Mouse (Mus musculus) c-Kit-positive CD71-positive TER-119-positive erythroid progenitor cells, embryonic 14.5 days (primary cell): ENCODE data around the gene Fsd1.

Experiments
- DNase-seq: peaks from one replicate; pipeline ENCODE4 v3.0.0-alpha.2; 2013; ENCODE audit warnings: low spot score

Gene Fsd1

GRCm38 (mm10) chr17:56009962-56010240 lies 23.6 kb downstream of the Fsd1 start:
- no peak for DNase-seq

GRCm38 (mm10) chr17:56010255-56010654 lies 23.9 kb downstream of the Fsd1 start:
- no peak for DNase-seq

GRCm38 (mm10) chr17:56010681-56011080 lies 24.4 kb downstream of the Fsd1 start:
- DNase-seq: peak; percentile 70

DNA sequence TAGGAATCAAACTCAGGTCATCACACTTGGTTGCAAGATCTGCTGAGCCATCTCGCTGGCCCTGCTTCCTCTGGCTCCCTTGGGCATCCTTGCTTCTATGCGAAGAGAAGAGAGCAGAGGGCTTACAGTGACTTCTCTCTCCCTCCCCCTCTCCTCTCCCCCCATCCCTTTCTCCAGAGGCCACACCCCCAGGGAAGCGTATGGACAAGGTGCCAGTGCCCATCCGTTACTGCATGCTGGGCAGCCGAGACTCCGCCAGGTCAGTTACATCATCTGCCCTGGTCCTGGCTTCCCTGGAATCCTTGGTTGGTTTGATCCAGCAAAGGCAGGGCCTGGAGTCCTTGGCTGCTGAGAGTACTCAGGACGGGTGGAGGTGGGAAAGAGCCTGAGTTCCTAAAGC lies 25.1 kb downstream of the Fsd1 start:
- DNase-seq: no peak

- DNase-seq: no peak
Observed at GRCm38 (mm10) chr17:56015293-56015692, 29.0 kb downstream of the Fsd1 start.

GRCm38 (mm10) chr17:56016382-56016781 lies 30.1 kb downstream of the Fsd1 start:
- no peak for DNase-seq

GRCm38 (mm10) chr17:56016793-56017785 lies 30.8 kb downstream of the Fsd1 start:
- no peak for DNase-seq

DNA sequence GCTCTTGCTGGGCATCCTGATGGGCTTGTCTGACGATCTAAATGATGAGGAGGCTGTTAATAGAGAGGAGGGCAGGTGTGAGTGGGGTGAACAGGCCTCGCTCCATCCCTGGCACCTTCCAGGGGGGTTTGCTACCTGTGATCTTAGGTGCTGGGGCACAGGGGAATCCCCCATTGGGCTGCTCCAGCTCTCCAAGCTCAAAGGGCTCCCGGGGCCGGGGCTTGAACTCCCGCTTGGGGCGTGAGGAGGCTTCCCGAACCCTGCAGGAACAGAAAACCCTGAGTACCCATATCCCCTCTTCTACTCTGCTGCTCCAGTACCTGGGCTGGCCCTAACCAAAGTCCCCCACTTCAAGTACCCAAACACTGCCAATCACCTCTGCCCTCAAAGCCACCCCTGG lies 31.5 kb downstream of the Fsd1 start:
- DNase-seq: no peak

- no peak for DNase-seq
Observed at GRCm38 (mm10) chr17:56018347-56019131, 32.2 kb downstream of the Fsd1 start.

GRCm38 (mm10) chr17:56020400-56021084 lies 34.2 kb downstream of the Fsd1 start:
- no peak for DNase-seq

GRCm38 (mm10) chr17:56021161-56021910 lies 35.0 kb downstream of the Fsd1 start:
- no peak for DNase-seq

DNA sequence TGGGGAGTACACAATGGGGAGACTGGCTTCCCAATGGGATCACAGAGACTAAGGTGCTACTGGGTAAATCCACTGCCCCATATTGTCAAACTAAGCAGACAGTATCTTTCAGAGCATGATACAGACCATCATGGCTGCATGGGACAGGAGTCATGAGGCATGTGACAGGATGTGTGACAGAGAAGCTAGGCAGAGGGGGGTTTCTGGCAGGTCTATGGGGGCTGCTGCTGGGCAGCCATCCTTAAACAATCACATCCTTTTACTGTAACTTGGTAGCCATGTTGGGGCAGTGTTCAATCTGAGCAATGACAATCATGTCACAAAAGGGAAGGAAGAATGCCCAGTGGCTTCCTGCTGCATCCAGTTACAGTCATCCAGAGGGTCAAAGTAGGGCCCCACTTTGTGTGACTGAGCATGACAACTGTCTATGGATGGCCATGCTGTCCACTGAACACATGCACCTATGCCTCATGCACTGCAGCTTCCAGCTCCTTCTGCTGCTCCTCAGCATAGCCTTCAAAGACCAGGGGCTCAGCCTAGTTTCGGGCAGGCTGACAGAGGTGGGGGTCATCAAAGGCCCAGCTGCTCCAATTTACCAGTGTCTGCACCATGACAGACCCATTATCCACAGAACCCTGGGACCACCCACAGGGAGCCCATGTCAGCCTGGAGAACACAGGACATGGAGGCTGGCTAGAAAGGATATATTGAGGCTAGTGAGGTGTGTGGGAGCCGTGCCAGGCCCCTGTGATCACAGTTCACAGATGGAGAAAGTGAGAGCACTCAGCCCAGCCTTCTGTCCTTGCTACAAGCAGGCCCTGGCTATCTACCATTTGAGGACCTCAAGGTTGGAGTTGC lies 36.1 kb downstream of the Fsd1 start:
- no peak for DNase-seq

GRCm38 (mm10) chr17:56022989-56023290 lies 36.6 kb downstream of the Fsd1 start:
- DNase-seq: no peak

DNA sequence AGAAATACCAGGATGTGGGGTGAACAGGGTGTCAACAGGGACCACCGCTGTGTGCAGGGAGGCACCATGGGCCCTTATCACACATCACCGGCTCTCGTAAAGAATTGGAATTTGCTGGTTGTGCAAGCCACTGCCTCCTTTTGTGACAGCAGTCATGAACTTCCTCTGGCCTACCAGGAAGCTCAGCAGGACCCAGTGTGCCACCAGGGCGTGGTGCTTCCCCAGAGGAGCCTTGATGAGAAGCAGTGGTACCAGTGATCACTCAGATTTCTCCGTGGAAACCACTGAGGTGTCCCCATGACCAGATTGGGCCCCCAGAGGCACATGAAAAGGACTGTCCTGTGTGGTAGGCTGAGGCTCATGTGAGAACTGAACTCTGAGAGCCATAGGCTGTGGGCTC lies 37.1 kb downstream of the Fsd1 start:
- no peak for DNase-seq

- no peak for DNase-seq
Observed at GRCm38 (mm10) chr17:56024476-56024875, 38.2 kb downstream of the Fsd1 start.

GRCm38 (mm10) chr17:56024931-56025330 lies 38.6 kb downstream of the Fsd1 start:
- DNase-seq: no peak

- no peak for DNase-seq
Observed at GRCm38 (mm10) chr17:56026303-56026702, 40.0 kb downstream of the Fsd1 start.

DNA sequence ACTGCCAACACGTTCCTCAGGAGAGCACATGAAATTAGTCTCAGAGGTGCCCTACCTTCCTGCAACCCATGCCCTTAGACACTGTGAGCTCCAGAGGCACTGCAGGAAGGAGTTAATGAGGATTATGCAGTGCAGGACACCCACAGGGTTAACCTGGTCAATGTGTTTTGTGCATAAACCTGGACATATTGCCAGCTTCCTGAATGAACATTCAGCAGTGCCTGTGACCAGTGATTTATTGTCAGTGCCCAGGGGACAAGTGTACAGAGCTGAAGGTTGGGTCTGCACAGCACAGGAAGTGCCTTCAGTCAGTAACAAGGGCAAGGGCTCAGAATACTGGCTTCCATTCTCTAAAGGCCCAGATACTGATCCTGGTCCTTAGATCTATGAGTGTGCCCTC lies 40.6 kb downstream of the Fsd1 start:
- no peak for DNase-seq

DNA sequence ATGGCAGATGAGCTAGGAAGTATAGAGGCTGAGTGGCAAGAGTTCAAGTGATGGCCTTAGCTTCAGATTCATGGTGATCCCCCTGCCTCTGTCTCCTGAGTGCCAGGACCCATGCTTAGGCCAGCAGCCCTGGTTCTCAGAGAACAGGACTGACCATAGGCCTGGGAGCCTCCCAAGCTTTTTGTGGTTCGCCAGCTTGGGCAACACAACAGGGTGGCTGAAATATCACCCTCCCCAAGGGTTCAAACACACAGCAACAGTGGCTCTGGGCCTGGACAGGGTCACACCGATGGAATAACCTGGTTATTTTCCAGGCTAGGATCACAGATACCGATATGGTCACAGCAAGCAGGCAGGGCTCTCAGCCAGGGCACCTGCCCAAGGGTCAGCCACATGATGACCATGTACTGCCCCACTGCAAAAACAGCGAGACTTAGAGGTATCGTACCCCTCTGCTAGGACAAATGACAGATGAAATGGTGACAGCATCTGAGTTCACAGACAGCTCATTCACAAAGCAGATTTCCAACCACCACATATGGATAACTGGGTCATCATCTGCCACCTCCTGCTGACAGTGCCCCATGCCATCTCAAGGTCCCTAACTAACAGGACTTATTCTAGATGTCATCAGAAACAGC lies 41.6 kb downstream of the Fsd1 start:
- DNase-seq: no peak

DNA sequence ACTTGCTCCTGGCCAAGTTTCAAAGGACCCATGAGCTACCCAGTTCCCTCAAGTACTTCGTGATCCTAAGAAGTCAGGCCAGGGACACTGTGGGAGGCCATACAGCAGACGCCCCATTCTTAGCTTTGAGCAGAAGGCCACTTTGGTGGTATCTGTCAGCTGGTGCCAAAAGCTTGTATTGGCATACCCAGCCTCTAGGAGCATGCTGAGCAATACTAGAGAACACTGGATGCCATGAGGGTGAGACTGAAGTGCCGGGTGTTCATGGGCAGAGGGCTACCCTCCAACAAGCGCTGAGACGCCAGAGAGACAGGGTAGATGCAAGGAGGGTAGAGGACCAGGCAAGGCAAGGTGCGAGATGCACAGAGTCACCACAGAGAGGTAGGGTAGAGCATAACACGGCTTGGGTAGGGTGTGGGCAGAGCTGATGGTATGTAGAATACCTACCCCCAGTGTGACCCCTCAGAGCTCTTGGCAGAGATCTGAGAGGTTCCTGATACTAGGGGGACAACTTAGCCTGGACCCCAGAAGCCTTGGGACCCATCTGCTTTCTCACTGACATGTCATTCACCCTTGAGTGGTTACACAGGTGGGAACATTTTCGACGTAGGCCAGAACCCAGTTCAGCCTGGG lies 44.0 kb downstream of the Fsd1 start:
- DNase-seq: no peak
